In the genomic region with DNA sequence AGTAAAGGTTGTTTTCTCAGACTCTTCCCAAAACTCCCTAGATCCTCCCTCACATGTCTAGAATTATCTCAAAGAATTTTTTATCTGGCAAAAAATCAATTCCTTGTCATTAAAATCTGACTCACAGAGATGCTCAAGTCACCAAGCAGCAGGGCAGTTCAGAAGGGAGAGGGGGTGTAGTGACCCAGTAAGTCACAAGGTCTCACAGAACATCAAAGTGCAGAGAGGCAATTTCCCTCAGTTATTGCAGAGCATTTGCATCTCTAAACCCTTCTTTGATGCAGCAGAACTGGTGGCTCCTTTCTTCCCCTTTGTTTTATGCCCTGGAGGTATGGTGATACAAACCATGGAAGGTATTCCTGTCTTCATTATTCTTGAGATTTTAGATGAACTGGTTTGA, we compare ENCODE assay signal across 29 mouse cellular contexts.
DNase-seq lines count a peak whose midpoint lies in the region; ATAC-seq and TF ChIP-seq lines count a peak whose summit lies in the region.
"Had no signal": no experiment of that assay in that cellular context is flagged by ENCODE, and none has a peak within 500 bp of the region (broad histone marks: within the 10 kb centered on the region; RNA-seq: fewer than 3 reads in every experiment).

No protein-coding gene starts in this region.

- no peaks in the 10 kb centered on the region for H3K4me1 ChIP-seq in lung, adult 2 months (ENCODE audit: control insufficient read depth, insufficient read depth, low read length)
- H3K4me1 ChIP-seq: embryonic facial prominence, embryonic 10.5 days; embryonic facial prominence, embryonic 13.5 days; forebrain, embryonic 12.5 days; forebrain, embryonic 15.5 days; heart, embryonic 10.5 days; heart, embryonic 13.5 days had no signal

- no peak for TF ChIP-seq POLR2A in lung, adult 2 months (IDR thresholded peaks at IDR 0.05; ENCODE audit: borderline replicate concordance, extremely low read depth, low read depth, low read length)

- DNase-seq in adrenal gland, postnatal 14 days = peak; percentile 11
- DNase-seq in adrenal gland, adult 8-10 months = no peak
- DNase-seq in ES-CJ7 (ENCODE audit: low read depth, low spot score) (peak; percentile 65), ZHBTc4 (ENCODE audit: low read depth, low spot score) (peak; percentile 72)
- peak; percentile 29 for DNase-seq in Muller cell, postnatal 12 days (ENCODE audit: inconsistent ontology term)
- DNase-seq in lung, adult 2 months = no peak
- DNase-seq: B cell, adult 2 months; cerebellum, adult 11 months; cerebellum, adult 2 months; cerebellum, adult 9-11 months; cerebellum, postnatal 25 days; gastrocnemius, postnatal 10 days; gastrocnemius, postnatal 36 days; heart, adult 2 months; heart, postnatal 14 days; heart, postnatal 4 days; kidney, adult 18-20 months had no signal

- no peak for TF ChIP-seq CTCF in lung, adult 2 months (IDR thresholded peaks at IDR 0.05; ENCODE audit: insufficient read depth, low read length)

- no peak overlapping the region for H3K4me3 ChIP-seq in lung, adult 2 months (replicated peaks; ENCODE audit: extremely low read depth, low read depth, low read length)
- H3K4me3 ChIP-seq: embryonic facial prominence, embryonic 10.5 days; embryonic facial prominence, embryonic 13.5 days; erythroblast, embryonic 14.5 days; forebrain, embryonic 12.5 days; forebrain, embryonic 15.5 days; heart, adult 2 months; heart, embryonic 10.5 days; heart, embryonic 13.5 days had no signal

- ATAC-seq in megakaryocyte-erythroid progenitor cell, adult 5-6 weeks (replicated peaks; ENCODE audit: low FRiP score, low TSS enrichment, poor library complexity, severe bottlenecking) = no peak
- ATAC-seq: forebrain, embryonic 15.5 days; hindbrain, postnatal 0 days; inflammation-experienced regulatory T-cells, adult 6 months; intestine, embryonic 16.5 days; Patski had no signal

Comparison
In these comparisons a context has a peak if more than half of its experiments do, and no peak if none do; other contexts are left out.
1. DNase-seq: peak in adrenal gland, postnatal 14 days (single experiment), ES-CJ7 (single experiment), Muller cell, postnatal 12 days (single experiment) and ZHBTc4 (single experiment); none in adrenal gland, adult 8-10 months (single experiment) and lung, adult 2 months (single experiment).